Mouse (Mus musculus): ENCODE data around the gene Tlr13.
A peak's percentile ranks its signal among the peaks of the same experiment; 100 is the strongest.
"Not testable (repeated sequence)": the region's sequence is repeated elsewhere in the genome, so short reads cannot be mapped to it uniquely, and the experiment has no call there.

Tlr13 gene

GRCm38 (mm10) chrX:106186713-106187649 is 44.0 kb downstream of the Tlr13 start, which contains the start of gene Pgk1:
Pgk1 (plus strand) TSS chrX:106187100.
- DNase-seq (ENCODE audit: low spot score): peak; percentile 29

GRCm38 (mm10) chrX:106187737-106188136 is 44.7 kb downstream of the Tlr13 start:
- DNase-seq (ENCODE audit: low spot score): no peak

GRCm38 (mm10) chrX:106189356-106189755 is 46.4 kb downstream of the Tlr13 start:
- DNase-seq (ENCODE audit: low spot score): no peak

- no peak for DNase-seq (ENCODE audit: low spot score)
Observed at GRCm38 (mm10) chrX:106190091-106190490, 47.1 kb downstream of the Tlr13 start.

- DNase-seq (ENCODE audit: low spot score): not testable (repeated sequence)
Observed at GRCm38 (mm10) chrX:106194361-106194760, 51.4 kb downstream of the Tlr13 start.

GRCm38 (mm10) chrX:106197308-106197707 is 54.3 kb downstream of the Tlr13 start:
- no peak for DNase-seq (ENCODE audit: low spot score)

- no peak for DNase-seq (ENCODE audit: low spot score)
Observed at GRCm38 (mm10) chrX:106198904-106199303, 55.9 kb downstream of the Tlr13 start.

- DNase-seq (ENCODE audit: low spot score): no peak
Observed at GRCm38 (mm10) chrX:106209100-106209499, 66.1 kb downstream of the Tlr13 start.
